Mouse (Mus musculus): ENCODE data around the gene Pdlim5.

DNA sequence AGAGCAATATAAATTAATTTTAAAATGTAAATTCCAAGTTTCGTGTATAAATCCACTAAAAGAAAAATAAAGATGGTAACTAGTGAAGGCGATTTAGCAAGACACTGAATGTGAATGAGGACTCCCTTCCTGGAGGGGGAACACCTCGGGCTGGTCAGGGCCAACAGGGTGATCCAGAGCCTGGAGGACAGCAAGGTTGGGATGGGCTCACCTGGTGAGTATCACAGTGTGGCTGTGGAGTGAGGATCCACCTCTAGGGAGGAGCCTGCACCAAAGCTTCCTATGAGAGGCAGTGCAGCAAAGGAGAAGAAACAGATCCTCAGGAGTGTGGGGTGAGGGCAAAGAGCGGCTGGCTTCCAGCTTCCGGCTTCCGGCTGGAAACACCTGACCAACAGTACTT lies 185.5 kb downstream of the Pdlim5 start:
- TF ChIP-seq CTCF (IDR thresholded peaks at IDR 0.05; ENCODE audit: borderline replicate concordance, insufficient read depth, low read length) = no peak
- no peak for TF ChIP-seq POLR2A (IDR thresholded peaks at IDR 0.05; ENCODE audit: low read depth, low read length)

All from embryonic fibroblast, embryonic 13.5 days (primary cell).